Mouse (Mus musculus) right cerebral cortex, postnatal 10 days (tissue): Measurements from ENCODE around the gene Cacnb1.

Experiments used
- DNase-seq, 2 experiments: peaks; one replicate each; pipeline ENCODE4 v3.0.0; 2021; ENCODE audit warnings: low spot score in 2 of 2

The Cacnb1 gene

DNA sequence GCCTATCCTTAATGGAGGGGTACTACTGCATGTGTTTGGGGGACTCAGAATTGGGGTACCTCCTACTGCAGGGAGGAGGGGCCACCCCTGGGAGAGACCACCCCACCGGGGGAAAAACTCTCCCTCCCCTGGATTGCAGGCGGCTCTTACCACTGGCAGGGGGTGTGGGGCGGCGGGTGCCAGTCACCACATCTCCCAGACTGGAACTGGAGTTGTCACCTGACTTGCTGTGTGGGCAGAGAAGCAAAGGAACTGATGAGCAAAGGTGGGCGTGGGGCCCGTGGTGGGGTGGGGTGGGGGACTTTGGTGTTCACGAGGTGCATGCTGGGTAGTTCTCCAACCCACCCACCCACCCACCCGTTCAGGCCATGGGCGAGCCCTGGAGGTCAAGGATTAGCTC, 11.1 kb downstream of the Cacnb1 start:
- DNase-seq, result peak in 1 of 2 experiments; percentile 46

DNA sequence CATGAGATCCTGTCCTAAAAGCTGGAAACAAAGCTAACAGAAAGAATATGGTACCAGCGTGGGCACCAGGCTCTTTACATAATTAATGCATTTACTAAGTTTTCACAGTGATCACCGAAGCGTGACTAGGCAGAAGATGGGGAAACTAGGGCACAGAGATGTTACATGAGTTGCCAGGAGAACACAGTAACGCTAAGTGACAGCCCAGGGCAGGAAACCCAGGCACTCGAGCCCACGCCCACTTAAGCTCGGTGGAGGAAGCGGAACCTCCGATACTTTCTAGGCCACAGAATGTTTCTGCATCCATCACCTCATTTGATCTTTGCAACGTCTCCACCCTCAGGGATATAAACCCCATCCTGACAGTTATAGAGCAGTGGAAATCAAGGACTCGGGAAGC, 14.7 kb downstream of the Cacnb1 start:
- no peak for DNase-seq

DNA sequence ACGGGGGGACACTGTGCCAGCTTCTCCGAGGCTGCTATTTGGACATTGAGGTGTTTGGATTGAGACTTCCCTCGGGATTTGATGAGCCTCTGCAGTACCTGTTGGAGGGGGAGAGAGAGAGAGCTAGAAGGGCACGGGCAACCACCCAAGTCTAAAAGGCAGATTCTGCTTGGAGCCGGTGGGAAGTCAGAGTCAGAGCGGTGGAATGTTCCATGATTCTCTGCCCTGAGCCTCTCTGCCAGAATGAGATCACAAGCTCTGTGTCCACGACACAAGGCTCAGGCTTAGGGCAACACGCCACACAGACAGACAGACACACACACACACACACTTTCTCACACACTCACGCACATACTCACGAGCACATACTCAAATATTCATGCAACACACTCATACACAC, 17.1 kb downstream of the Cacnb1 start:
- no peak for DNase-seq

DNA sequence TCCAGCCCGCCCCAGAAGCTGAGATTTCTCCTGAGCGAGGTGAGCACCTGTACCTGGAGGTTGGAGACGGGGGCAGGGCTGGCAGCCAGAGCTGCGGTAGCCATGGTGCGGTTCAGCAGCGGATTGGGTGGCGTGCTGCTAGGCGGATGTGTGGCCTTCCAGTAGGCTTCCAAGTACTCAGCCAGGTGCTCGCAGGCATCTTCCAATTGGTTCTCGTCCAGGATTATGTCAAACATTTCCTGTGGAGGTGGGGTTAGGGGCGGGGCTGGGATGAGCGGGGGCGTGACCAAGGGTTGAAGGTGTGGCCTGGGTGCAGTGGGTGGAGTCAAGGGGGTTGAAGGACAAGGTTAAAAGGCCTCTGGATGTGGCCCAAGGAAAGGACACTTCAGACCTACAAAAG, 17.8 kb downstream of the Cacnb1 start:
- DNase-seq, result peak in 1 of 2 experiments; percentile 34

DNA sequence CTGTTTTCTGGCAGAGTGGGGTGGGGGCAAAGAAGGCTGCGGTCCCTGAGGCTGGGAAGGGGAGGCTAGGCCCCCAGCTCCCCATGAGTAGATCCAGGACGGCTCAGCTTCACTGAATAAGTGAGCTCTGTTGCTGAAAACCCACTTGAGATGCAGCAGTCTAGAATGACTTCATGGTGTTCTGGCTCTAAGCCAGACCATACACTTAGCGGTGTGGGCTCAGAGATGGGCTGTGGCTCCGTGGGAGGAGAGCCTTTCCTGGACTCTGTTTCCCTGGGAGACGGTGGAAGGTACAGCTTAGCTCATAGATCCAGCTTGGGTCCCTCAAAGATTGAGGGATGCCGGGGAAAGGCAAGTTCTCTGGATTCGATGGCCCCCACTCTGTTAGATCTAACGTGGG, 18.7 kb downstream of the Cacnb1 start:
- peak; percentile 62 to 83 for DNase-seq

DNA sequence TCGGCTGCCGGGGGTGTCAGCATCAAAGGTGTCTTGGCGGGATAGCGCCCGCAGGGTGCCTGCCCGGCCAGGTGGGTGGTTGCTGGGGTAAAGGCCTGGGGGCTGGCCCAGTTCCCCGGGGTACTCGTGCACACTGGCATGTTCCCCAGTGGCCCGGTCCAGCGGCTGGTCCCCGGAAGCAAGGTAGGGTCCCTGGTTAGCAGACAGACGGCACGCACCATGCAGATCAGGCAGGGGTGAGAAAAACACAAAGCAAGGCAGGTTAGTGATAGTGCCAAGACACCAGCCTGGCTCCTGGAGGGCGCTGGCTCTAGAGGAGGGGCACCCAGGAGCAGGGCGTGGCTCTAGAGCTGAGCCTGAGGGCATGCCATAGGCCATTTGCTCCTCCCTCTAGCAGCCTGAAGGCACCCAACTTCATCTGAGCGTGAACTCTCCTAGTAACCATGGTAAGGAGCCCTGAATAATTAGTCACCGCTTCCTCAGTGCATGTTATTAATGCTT, 19.6 kb downstream of the Cacnb1 start:
- DNase-seq, result peak; percentile 40 to 57

DNA sequence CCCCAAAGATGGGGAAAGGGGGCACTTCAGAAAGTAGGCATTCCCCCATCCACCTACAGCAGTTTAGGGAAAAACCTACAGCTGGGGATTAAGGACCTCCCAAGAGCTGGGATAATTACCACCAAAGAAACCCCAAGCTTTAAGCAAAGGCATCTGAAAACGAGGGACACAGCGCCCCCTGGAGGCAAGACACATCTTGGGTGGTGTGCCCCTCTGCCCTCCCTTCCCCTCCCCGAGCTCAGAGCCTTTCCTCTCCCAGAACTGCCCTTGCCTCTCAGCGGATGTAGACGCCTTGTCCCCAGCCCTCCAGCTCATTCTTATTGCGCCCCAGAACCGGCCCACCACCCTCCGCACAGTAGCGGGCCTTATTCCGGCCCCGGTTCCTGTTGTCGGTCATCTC, 20.2 kb downstream of the Cacnb1 start:
- peak; percentile 81 to 82 for DNase-seq

DNA sequence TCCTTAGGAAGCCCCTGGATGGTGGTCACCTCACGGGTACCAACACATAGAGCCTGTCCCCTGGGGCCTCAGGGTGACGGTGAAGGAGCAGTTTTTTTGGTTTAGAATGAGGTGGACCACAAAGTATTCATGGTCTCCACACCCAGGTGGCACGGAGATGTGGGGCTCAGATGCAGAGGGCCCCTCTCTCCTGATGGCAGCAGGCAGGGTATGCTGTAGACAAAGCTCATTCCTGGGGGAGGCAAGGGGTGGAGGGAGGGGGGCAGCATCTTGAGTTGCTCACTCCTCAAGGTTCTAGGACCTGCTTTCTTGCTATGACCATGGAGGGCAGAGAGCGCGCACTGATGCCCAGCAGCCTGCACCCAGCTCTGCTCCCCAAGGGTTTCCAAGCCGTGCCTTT, 20.8 kb downstream of the Cacnb1 start:
- no peak for DNase-seq

DNA sequence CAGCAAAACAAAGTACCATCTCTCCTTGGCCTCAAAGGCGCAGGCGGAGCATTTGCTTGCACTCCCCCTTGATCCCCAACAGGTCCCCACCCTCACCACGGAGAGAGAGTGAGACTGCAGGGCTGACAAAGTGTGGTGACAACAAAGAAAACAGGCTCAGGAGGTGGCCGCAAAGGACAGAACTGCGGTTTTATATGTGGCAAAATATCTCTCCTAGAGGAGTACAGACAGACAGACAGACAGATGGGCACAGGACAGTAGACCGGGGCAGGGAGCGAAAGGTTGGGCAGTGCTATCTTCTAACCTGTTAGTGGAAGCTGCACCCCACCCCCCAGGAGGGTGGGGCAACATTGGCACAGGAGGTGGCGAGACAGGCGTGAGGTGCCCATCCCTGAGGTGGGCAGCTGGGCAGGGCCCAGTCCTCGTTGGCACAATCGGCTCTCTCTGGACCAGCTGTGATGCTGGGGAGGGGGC, 21.4 kb downstream of the Cacnb1 start:
- peak; percentile 43 to 53 for DNase-seq

DNA sequence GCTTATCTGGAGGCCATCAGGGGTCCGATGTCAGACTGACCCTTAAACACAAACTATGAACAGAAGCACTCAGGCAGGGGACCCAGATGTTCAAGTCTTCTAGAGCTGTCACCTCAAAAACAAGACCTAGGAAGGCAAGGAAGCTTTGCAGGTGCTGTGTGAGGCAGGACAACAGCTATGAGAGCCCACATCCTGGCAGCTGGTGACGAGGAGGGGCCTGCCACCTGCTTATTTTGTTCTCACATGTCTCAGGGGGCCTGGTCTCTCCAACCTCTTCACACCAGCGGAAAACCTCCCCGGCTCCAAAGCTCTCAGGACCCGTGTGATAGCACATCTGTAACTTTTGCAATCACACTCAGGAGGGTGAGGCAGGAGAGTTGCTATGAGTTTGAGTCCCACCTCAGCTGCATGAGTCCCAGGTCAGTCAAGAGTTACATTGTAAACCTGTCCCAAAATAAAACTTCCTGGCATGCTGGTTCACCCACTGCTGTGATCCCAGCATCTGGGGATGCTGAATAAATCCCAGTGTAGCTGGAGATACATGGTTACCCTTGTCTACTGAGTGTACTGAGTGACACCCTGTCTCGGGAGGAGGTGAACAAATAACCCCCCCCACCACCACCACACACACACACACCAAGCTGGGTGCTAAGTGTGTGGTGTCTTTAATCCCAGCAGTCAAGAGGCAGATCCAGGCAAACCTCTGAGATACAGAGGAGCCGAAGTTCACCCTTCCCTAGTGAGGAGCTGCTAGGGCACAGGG, 22.3 kb downstream of the Cacnb1 start:
- peak in 1 of 2 experiments; percentile 27 for DNase-seq

DNA sequence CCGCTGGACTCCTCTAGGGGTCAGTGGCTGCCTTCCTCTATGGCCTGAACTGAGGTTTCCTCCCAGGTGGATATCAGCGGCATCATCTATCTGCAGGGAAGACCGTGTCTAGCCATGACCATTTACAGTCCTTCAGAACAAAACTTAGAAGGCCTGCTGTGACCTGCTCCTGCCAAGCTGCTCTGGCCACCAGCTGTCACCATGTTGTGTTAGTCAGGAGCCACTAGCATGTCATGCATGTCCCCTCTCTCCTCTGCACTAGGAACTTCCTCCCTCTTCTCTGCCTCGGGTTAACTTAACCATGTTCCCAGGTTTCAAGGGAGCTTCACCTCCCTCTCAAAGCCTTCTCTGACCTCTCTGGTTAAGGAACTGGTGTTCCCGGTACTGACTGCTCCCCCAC, 23.1 kb downstream of the Cacnb1 start:
- peak in 1 of 2 experiments; percentile 34 for DNase-seq

DNA sequence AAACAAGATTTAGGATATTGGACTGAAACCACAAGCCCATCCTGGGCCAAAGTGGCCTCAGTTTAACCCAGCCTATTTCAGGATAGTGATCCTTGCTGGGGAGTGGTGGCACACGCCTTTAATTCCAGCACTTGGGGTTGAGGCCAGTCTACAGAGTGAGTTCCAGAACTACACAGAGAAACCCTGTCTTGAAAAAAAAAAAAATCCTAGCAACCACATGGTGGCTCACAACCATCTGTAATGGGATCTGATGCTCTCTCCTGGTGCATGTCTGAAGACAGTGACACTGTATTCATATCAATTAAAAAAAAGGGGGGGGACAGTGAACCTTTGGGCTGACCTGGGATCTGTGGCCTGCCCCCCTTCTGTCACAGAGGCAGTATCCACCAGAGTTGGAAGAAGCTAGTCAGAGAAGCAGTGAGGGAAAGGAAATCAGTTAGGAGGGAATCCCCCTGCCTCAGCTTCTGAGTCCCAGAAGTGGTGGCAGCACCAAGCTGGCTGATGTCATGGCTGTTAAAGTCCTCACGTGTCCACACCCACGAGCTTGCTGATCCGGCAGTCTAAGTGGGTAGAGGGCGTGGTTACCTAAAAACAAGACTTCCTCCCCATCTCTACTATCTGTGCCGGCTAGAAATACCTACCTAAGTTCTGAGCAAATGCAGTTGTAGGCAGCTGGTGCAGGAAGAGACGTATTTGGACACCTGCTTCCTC, 23.8 kb downstream of the Cacnb1 start:
- DNase-seq, result peak; percentile 45 to 64

DNA sequence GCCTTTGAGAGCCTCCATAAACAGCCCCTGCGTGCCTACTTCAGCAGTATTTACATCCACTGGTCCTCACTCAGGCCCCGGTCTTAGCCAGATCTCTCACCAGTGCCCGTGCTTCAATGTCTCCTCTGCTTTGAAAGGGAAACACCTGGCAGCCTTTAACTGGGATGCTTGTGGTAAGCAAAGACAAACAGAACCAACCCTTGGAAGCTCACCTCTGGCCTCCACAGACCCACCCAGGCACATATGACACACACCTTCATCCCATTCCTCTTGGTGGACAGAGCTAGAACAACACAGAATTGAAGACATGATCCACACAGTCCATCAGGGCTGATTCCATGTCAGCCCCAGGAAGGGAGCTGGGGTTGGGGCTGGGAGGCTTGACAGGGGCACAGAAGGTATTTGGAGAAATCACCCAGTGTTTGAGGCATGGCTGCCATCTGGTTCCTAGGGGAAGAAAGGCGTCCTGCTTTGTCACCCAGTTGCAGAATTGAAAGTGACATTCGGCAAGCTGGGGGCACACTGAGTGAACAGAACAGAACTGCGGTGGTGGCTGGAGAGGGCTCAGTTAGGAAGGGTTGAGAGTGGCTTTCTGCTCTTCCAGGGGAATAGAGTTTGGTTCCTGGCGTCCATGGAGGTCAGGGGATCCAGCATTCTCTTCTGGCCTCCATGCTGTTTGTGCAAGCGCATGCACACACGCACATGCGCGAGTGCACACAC, 24.6 kb downstream of the Cacnb1 start:
- peak in 1 of 2 experiments; percentile 26 for DNase-seq

DNA sequence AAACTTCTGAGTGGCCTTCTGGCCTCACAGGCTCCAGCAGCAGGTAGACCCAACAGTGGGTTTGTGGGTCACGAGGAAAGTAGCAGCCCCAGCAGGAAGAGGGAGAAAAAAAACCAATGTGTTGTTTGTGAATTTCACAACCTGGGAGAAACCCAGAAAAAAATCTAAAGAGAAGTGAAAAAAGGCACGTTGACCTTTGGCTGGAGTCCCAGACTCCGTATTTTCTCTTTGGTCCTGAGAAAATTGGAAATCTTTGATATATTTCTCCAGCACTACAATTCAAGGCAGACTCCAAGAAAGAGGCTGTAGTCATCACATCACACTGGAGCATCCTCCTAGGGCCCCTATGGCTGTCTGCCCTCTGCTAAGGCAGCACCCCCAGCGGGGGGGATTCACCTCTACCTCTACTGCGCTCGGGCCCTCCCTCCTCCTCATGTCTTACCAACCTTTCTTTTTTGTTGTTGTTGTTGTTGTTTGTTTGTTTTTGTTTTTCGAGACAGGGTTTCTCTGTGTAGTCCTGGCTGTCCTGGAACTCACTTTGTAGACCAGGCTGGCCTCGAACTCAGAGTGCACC, 25.4 kb downstream of the Cacnb1 start:
- no peak for DNase-seq

DNA sequence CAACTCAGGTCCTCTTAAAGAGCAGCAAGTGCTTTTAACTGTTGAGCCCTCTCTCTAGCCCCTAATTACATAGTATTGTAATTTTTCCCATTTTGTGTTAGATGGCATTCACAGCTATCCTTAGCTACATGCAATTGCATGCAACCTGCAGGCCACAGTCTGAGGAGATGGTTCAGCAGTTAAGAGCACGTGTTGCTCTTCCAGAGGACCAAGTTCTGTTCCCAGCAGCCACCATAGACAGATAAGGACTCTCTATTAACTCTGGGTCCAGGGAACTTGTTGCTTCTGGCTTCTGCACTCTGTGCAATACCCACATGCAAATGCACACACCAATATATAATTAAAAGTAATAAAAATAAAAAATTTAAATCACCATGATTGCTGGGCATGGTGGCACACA, 26.1 kb downstream of the Cacnb1 start:
- DNase-seq, result no peak

DNA sequence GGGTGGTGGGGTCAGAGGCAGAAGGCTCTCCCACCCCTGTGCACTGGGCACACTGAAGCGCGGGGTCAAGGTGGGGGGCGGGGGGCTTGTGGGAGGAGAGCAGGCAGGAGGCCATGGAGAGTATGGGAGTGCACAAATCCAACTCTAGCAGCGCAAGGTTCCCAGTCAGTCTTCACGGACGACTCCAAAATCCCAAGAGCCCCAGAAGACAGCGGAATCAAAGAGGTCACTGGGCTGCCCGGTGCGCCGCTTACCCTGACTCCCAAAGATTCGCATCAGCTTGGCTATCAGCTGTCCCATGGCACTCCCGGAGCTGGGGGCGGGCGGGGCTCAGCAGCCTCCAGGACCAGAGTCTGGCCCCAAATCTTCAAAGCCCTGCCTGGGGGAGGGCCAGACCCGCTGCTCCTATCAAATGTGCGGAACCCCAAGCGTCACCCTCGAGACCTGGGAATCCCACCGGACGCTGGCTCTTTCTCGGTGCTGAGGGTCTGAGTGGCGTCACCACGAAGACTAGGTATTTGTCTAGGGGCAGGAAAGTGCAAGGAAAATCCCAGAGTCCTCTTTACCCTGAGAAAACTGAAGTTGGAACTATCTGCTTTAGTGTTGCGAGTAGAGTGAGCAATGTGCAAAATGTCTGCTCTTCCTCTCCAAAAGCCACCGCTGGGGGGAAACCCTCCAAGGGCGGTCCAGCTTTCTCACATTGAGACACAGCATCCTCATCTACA, 27.1 kb downstream of the Cacnb1 start, which contains the start of gene Arl5c:
TSS of gene Arl5c (minus strand) at position 618 of the 725 bp plus-strand sequence.
- DNase-seq, result peak; percentile 52 to 58

DNA sequence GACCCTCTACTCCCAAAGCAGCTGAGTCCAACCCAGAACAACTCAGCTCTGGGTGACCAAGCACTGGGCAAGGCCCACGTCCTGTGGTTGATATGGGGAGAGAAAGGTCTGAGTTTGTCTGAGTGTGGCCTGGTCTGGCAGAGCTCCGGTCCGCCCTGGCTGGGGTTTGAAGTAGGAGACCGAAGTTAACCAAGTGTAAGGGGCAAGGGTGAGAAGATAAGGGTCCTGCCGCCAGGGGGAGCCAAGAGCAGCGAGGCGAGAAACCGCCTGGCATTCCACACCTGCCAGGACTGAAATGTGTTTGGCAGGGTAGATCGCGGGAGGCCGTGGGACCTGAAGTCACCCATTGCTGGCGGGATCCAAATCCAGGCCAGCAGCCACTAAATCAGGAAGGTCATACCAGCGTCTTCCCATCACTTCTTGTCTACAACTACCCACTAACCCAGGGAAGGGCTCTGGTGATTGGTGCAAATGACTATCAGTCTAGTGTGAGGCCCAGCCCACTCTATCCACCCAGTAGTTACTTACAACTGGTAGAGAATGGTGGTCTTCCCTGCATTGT, 28.2 kb downstream of the Cacnb1 start:
- DNase-seq, result peak; percentile 66 to 72

DNA sequence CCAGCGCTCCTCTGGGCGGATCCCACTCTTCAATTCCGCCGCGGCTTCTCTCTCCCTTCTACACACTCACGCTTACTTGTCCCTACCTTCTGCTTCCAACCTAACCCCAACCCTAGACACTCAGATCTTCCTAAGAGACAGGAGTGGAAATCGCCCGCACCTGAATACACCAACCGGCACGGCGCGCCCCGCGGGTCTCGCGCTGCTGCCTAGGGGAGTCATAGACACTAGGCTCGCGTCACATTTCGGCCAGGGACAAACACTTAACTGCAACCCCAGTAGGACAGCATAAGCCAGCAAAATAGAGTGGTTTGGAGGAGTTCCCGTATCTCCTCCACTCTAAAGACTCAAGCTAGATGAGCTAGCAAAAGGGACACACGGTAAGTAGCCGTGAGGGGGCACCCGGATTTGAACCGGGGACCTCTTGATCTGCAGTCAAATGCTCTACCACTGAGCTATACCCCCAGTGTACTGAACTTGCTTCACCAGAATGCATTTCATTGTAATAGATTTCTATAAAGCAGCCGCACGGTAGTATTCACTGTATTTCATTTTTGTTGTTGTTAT, 34.2 kb downstream of the Cacnb1 start:
- DNase-seq, result peak; percentile 89 to 91

DNA sequence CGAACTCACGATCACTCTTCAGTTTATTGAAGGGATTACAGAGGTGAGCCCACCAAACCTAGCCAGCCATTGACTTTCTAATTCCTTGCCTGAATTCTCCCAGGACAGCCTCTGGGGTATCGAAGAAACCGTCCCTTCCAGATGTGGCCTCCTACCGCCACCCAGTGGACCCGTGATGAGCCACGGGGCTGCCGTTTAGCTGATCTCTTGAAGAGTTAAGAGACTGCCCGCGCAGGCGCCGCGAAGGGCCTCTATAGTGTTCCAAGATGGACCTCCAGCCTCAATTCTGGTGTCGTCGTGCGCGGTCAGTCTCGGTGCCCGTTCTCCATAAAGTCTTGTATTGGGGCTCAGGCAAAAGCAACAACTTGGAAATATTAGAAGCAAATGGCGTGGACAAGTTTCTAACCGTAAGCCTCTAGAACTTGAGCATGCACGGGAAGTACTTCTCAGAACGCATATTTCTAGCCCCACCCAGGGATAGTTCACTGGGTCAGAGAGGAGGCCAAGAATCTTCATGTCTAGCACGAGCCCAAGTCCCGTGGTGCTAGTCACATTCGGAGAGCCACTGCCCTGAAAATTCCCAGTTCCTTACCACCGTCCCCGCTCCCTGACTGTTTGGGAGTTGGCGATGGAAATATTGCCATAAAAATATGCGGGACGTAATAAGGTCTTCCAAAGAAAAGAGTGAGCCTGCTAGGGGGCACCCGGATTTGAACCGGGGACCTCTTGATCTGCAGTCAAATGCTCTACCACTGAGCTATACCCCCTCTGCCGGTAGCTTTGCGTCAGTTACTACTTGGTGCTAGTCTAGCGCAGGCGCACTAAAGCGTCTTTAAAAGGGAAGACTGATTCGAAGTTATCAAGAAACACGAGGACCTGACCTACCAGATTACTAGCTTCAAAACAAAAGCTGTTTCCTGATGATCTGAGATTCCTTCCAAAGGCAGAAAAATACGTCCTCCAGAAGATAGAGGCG, 35.0 kb downstream of the Cacnb1 start:
- peak; percentile 95 to 96 for DNase-seq
